Mouse (Mus musculus): ENCODE results near the gene Prkg2. TPM values are rescaled to one million over a fixed set of nuclear protein-coding genes. Genes with fewer than 3 reads are reported as not detected.

Gene Prkg2
- polyA plus RNA-seq, 1 experiment, result 5.3 TPM

- H3K4me1 ChIP-seq (ENCODE audit: control insufficient read depth, insufficient read depth, low read length), result no peaks in the 10 kb centered on the region
- no peak overlapping the region for H3K4me3 ChIP-seq (ENCODE audit: insufficient read depth, low read length)
- H3K27ac ChIP-seq (ENCODE audit: insufficient read depth, low read length), result no peak overlapping the region
- TF ChIP-seq CTCF (IDR thresholded peaks at IDR 0.05; ENCODE audit: extremely low read depth, insufficient read depth, low read length) (no peak), POLR2A (IDR thresholded peaks at IDR 0.05; ENCODE audit: extremely low read depth, insufficient read depth, low read length) (no peak)
These were observed 83.8 kb downstream of the Prkg2 start for GRCm38 (mm10) chr5:98953386-98953785.

DNA sequence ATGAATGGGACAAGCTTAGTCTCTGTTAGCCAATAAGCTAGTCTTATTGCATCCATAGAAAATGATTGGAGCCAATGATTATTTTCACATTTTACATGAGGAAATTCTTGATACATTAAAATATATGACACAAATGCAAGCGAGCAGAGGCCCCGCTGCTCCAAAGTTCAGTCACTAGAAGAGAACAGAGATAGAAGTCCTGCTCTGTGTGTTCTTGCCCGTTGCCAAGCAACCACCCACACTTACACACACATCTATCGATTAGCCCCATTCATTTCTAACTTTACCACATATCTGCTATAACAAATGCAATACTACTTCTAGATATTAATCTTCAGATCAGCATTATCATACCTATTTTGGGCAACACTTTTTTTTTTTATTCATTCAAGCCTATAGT lies 85.6 kb downstream of the Prkg2 start:
- TF ChIP-seq CTCF (IDR thresholded peaks at IDR 0.05; ENCODE audit: extremely low read depth, insufficient read depth, low read length) (no peak), POLR2A (IDR thresholded peaks at IDR 0.05; ENCODE audit: extremely low read depth, insufficient read depth, low read length) (no peak)
- no peak overlapping the region for H3K27ac ChIP-seq (ENCODE audit: insufficient read depth, low read length)
- H3K4me1 ChIP-seq (ENCODE audit: control insufficient read depth, insufficient read depth, low read length), result no peaks in the 10 kb centered on the region
- no peak overlapping the region for H3K4me3 ChIP-seq (ENCODE audit: insufficient read depth, low read length)

GRCm38 (mm10) chr5:98950495-98951092 lies 86.6 kb downstream of the Prkg2 start:
- Histone ChIP-seq H3K4me1 (ENCODE audit: control insufficient read depth, insufficient read depth, low read length) (no peaks in the 10 kb centered on the region), H3K27ac (ENCODE audit: insufficient read depth, low read length) (no peak overlapping the region), H3K4me3 (ENCODE audit: insufficient read depth, low read length) (no peak overlapping the region)
- TF ChIP-seq POLR2A (IDR thresholded peaks at IDR 0.05; ENCODE audit: extremely low read depth, insufficient read depth, low read length), result no peak
- TF ChIP-seq CTCF (IDR thresholded peaks at IDR 0.05; ENCODE audit: extremely low read depth, insufficient read depth, low read length), result no peak

DNA sequence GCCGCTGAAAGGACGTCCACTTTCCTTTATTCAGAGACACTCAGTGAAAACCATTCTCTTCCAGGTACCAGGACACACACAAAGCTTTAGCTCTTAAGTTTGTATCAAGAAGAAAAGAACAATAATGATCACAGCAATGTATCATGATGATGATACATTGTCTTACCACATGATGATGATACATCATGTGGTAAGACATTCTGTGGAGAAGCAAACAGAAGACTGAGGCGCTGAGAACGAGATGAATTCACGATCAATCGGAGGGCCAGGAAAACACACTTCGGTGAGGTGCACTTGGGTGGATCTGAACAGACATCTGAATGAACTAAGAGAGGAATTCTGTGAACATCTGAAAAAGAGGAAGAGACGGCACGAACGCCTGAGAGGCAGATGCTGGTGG lies 87.4 kb downstream of the Prkg2 start:
- Histone ChIP-seq H3K27ac (ENCODE audit: insufficient read depth, low read length) (no peak overlapping the region), H3K4me3 (ENCODE audit: insufficient read depth, low read length) (no peak overlapping the region)
- TF ChIP-seq POLR2A (IDR thresholded peaks at IDR 0.05; ENCODE audit: extremely low read depth, insufficient read depth, low read length) (no peak), CTCF (IDR thresholded peaks at IDR 0.05; ENCODE audit: extremely low read depth, insufficient read depth, low read length) (no peak)

DNA sequence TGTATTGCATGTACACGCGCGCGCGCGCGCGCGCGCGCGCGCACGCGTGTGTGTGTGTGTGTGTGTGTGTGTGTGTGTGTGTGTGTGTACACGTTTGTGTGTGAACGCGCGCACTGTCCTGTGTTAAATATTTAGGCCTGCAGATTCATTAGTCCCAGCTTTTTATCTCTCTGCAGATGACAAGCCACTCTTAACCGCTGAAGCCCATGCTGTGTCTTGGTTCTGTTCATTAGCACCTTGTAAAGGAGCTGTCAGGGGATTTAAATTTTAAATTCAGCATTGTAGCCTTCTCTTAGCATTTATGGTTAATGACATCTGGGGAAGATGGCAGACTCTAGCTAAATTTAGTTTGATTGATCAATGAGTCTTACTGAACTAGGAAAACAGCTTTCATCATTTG lies 90.5 kb downstream of the Prkg2 start:
- H3K4me3 ChIP-seq (ENCODE audit: insufficient read depth, low read length), result no peak overlapping the region
- TF ChIP-seq CTCF (IDR thresholded peaks at IDR 0.05; ENCODE audit: extremely low read depth, insufficient read depth, low read length) (no peak), POLR2A (IDR thresholded peaks at IDR 0.05; ENCODE audit: extremely low read depth, insufficient read depth, low read length) (no peak)
- no peak overlapping the region for H3K27ac ChIP-seq (ENCODE audit: insufficient read depth, low read length)
- H3K4me1 ChIP-seq (ENCODE audit: control insufficient read depth, insufficient read depth, low read length), result no peaks in the 10 kb centered on the region

More for the DNA sequence above, 87.4 kb downstream of the Prkg2 start:
- no peaks in the 10 kb centered on the region for H3K4me1 ChIP-seq (ENCODE audit: control insufficient read depth, insufficient read depth, low read length)

- no peak overlapping the region for H3K4me3 ChIP-seq (ENCODE audit: insufficient read depth, low read length)
- no peaks in the 10 kb centered on the region for H3K4me1 ChIP-seq (ENCODE audit: control insufficient read depth, insufficient read depth, low read length)
- no peak for TF ChIP-seq CTCF (IDR thresholded peaks at IDR 0.05; ENCODE audit: extremely low read depth, insufficient read depth, low read length)
- no peak overlapping the region for H3K27ac ChIP-seq (ENCODE audit: insufficient read depth, low read length)
These were observed 91.0 kb downstream of the Prkg2 start for GRCm38 (mm10) chr5:98946117-98946620.

GRCm38 (mm10) chr5:98943776-98944175 lies 93.4 kb downstream of the Prkg2 start:
- H3K27ac ChIP-seq (ENCODE audit: insufficient read depth, low read length), result no peak overlapping the region
- H3K4me1 ChIP-seq (ENCODE audit: control insufficient read depth, insufficient read depth, low read length), result no peaks in the 10 kb centered on the region
- no peak overlapping the region for H3K4me3 ChIP-seq (ENCODE audit: insufficient read depth, low read length)
- TF ChIP-seq POLR2A (IDR thresholded peaks at IDR 0.05; ENCODE audit: extremely low read depth, insufficient read depth, low read length) (no peak), CTCF (IDR thresholded peaks at IDR 0.05; ENCODE audit: extremely low read depth, insufficient read depth, low read length) (no peak)

- Histone ChIP-seq H3K27ac (ENCODE audit: insufficient read depth, low read length) (no peak overlapping the region), H3K4me1 (ENCODE audit: control insufficient read depth, insufficient read depth, low read length) (no peaks in the 10 kb centered on the region), H3K4me3 (ENCODE audit: insufficient read depth, low read length) (no peak overlapping the region)
- TF ChIP-seq POLR2A (IDR thresholded peaks at IDR 0.05; ENCODE audit: extremely low read depth, insufficient read depth, low read length), result no peak
- TF ChIP-seq CTCF (IDR thresholded peaks at IDR 0.05; ENCODE audit: extremely low read depth, insufficient read depth, low read length), result no peak
These were observed 96.4 kb downstream of the Prkg2 start for GRCm38 (mm10) chr5:98940731-98941130.

GRCm38 (mm10) chr5:98939631-98940208 lies 97.4 kb downstream of the Prkg2 start:
- TF ChIP-seq CTCF (IDR thresholded peaks at IDR 0.05; ENCODE audit: extremely low read depth, insufficient read depth, low read length) (no peak), POLR2A (IDR thresholded peaks at IDR 0.05; ENCODE audit: extremely low read depth, insufficient read depth, low read length) (no peak)
- Histone ChIP-seq H3K27ac (ENCODE audit: insufficient read depth, low read length) (no peak overlapping the region), H3K4me1 (ENCODE audit: control insufficient read depth, insufficient read depth, low read length) (no peaks in the 10 kb centered on the region), H3K4me3 (ENCODE audit: insufficient read depth, low read length) (no peak overlapping the region)

DNA sequence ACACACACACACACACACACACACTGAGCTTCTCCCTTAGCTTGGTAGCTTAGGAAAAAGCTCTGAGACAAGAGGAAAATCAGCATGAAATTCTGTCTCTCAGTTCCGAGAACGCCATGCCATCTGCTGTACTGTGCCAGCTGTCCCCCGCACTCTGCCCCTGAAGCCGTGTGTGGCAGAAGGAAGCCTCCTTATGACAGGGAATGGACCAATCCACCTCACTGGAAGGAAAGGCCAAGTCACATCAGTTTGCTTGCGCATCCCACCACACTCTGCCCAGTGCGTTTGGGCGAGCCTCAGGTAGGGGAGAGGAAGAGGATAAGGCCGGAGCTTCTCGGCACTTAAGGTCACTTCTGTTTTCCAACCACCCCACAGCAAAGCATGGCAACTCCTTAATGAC lies 98.0 kb downstream of the Prkg2 start:
- no peaks in the 10 kb centered on the region for H3K4me1 ChIP-seq (ENCODE audit: control insufficient read depth, insufficient read depth, low read length)
- TF ChIP-seq CTCF (IDR thresholded peaks at IDR 0.05; ENCODE audit: extremely low read depth, insufficient read depth, low read length) (no peak), POLR2A (IDR thresholded peaks at IDR 0.05; ENCODE audit: extremely low read depth, insufficient read depth, low read length) (no peak)
- H3K4me3 ChIP-seq (ENCODE audit: insufficient read depth, low read length), result no peak overlapping the region
- no peak overlapping the region for H3K27ac ChIP-seq (ENCODE audit: insufficient read depth, low read length)
